Mouse (Mus musculus) kidney, postnatal 14 days (tissue): ENCODE measurements around the gene Ptges.
"Not testable (repeated sequence)": the region's sequence is repeated elsewhere in the genome, so short reads cannot be mapped to it uniquely, and the experiment has no call there.

Experiments used
- DNase-seq: peaks from one replicate; pipeline ENCODE4 v3.0.0; 2022; ENCODE audit warnings: mixed read lengths

Gene Ptges

GRCm38 (mm10) chr2:30927844-30928628, 1.6 kb downstream of the Ptges start:
- peak; percentile 85 for DNase-seq

- no peak for DNase-seq
These were observed 2.4 kb downstream of the Ptges start for GRCm38 (mm10) chr2:30927151-30927781.

- no peak for DNase-seq
These were observed 3.3 kb downstream of the Ptges start for GRCm38 (mm10) chr2:30926381-30926780.

- DNase-seq, result no peak
These were observed 4.5 kb downstream of the Ptges start for GRCm38 (mm10) chr2:30925181-30925580.

GRCm38 (mm10) chr2:30923099-30923498, 6.6 kb downstream of the Ptges start:
- no peak for DNase-seq

- no peak for DNase-seq
These were observed 9.4 kb downstream of the Ptges start for GRCm38 (mm10) chr2:30920216-30920615.

GRCm38 (mm10) chr2:30918780-30919329, 10.8 kb downstream of the Ptges start:
- DNase-seq, result peak; percentile 43

- DNase-seq, result no peak
These were observed 11.5 kb downstream of the Ptges start for GRCm38 (mm10) chr2:30918126-30918525.

- no peak for DNase-seq
These were observed 12.0 kb downstream of the Ptges start for GRCm38 (mm10) chr2:30917649-30918048.

- not testable (repeated sequence) for DNase-seq
These were observed 13.7 kb downstream of the Ptges start for GRCm38 (mm10) chr2:30915933-30916332.

- DNase-seq, result no peak
These were observed 14.3 kb downstream of the Ptges start for GRCm38 (mm10) chr2:30915376-30915775.

GRCm38 (mm10) chr2:30914836-30915235, 14.8 kb downstream of the Ptges start:
- no peak for DNase-seq

GRCm38 (mm10) chr2:30913022-30913421, 16.6 kb downstream of the Ptges start:
- no peak for DNase-seq

GRCm38 (mm10) chr2:30912291-30912773, 17.3 kb downstream of the Ptges start:
- DNase-seq, result peak; percentile 83

GRCm38 (mm10) chr2:30906641-30907040, 23.0 kb downstream of the Ptges start:
- DNase-seq, result no peak

GRCm38 (mm10) chr2:30905906-30906305, 23.8 kb downstream of the Ptges start:
- no peak for DNase-seq

- no peak for DNase-seq
These were observed 24.7 kb downstream of the Ptges start for GRCm38 (mm10) chr2:30904991-30905390.

GRCm38 (mm10) chr2:30904231-30904630, 25.4 kb downstream of the Ptges start:
- no peak for DNase-seq

- DNase-seq, result peak; percentile 64
These were observed 26.6 kb downstream of the Ptges start for GRCm38 (mm10) chr2:30902726-30903722.

- DNase-seq, result no peak
These were observed 27.4 kb downstream of the Ptges start for GRCm38 (mm10) chr2:30902256-30902655.

- peak; percentile 33 for DNase-seq
These were observed 28.0 kb downstream of the Ptges start for GRCm38 (mm10) chr2:30901646-30902160.

- DNase-seq, result no peak
These were observed 30.1 kb downstream of the Ptges start for GRCm38 (mm10) chr2:30899397-30900069.
